Mouse (Mus musculus): Measurements from ENCODE around the gene Mul1.

- TF ChIP-seq CTCF (IDR thresholded peaks at IDR 0.05; ENCODE audit: extremely low read depth, insufficient read length, insufficient replicate concordance, low read depth, low read length) = no peak
- TF ChIP-seq POLR2A (IDR thresholded peaks at IDR 0.05; ENCODE audit: low read depth, low read length) = no peak
These were observed 20.2 kb downstream of the Mul1 start for GRCm38 (mm10) chr4:138454571-138455140.

Measured in small intestine, adult 2 months (tissue).